Mouse (Mus musculus): ENCODE results near the gene Olfr1046.
"Not testable (repeated sequence)": the region's sequence is repeated elsewhere in the genome, so short reads cannot be mapped to it uniquely, and the experiment has no call there.

Gene Olfr1046

GRCm38 (mm10) chr2:86219214-86219613 lies at the start of gene Olfr1046:
TSS of gene Olfr1046 (minus strand) at chr2:86219314.
- DNase-seq (ENCODE audit: low spot score) = no peak

DNA sequence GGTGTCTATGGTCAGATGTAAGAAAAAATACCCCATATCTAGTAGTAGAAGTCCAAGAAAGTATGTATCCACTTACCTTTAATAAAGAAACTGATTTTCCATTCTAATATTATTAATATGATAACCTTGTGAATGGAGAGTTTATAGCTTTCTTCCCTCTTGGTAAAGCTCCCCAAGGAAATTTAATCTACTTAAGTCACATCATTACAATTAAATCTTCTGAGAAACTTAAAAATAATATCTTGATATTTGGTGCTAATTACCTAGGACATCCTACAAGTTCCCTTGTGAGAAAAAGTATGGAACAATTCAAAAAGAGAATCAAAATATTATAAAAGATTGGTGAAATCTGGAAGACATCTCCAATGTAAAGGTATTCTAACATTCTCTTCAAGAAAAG lies 39.1 kb upstream of the Olfr1046 start, which contains the start of gene Olfr1049:
Gene Olfr1049 (minus strand): TSS at position 101 of the 400 bp plus-strand sequence.
- not testable (repeated sequence) for DNase-seq (ENCODE audit: low spot score)

- DNase-seq (ENCODE audit: low spot score) = no peak
Observed at GRCm38 (mm10) chr2:86240189-86240588, 21.1 kb upstream of the Olfr1046 start, which contains the start of gene Olfr1048. TSS of gene Olfr1048 (minus strand) at chr2:86240289.

DNA sequence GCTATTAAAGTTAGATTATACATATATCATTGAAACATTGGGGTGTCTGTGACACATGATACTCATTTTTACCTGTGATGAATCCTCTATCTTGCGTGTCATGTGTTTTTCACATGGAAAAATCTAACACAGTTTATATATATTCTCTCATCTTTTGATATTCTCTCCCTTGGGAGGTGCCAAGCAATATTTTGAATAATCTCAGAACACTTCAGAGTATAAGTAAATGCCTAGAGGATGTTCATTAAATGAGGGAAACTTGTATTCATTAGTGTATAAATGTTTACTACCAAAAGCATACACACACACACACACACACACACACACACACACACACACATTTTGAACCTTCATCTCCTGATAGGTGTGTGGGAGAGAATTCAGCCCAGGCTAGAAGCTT lies 12.2 kb upstream of the Olfr1046 start, which contains the start of gene Olfr1047:
Gene Olfr1047 (minus strand): TSS at position 101 of the 400 bp plus-strand sequence.
- no peak for DNase-seq (ENCODE audit: low spot score)

GRCm38 (mm10) chr2:86202909-86203308 lies 16.2 kb downstream of the Olfr1046 start, which contains the start of gene Olfr1045:
TSS of gene Olfr1045 (minus strand) at chr2:86203009.
- no peak for DNase-seq (ENCODE audit: low spot score)

DNA sequence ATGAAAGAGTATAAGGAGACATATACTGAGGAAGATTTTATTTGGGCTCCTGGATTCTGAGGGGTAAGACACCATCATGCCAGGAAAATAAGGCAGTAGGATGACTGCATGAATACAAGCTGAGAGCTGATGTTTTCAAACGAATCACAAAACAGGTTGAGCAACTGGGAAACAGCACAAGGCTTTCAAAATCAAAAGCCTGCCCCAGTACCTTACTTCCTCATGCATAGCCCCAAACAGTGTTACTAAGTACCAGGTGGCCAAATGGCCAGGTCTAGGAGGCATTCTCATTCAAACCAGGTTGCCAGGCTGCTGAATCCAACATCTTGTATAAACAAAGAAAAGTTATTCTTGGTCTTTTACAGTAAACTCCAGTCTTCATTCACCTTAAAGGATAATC lies 23.3 kb downstream of the Olfr1046 start:
- no peak for DNase-seq (ENCODE audit: low spot score)

GRCm38 (mm10) chr2:86185583-86185982 lies 33.5 kb downstream of the Olfr1046 start, which contains the start of gene Olfr52:
TSS of gene Olfr52 (minus strand) at chr2:86185683.
- DNase-seq (ENCODE audit: low spot score) = no peak

GRCm38 (mm10) chr2:86179950-86180349 lies 39.2 kb downstream of the Olfr1046 start:
- DNase-seq (ENCODE audit: low spot score) = no peak

- no peak for DNase-seq (ENCODE audit: low spot score)
Observed at GRCm38 (mm10) chr2:86177720-86178119, 41.4 kb downstream of the Olfr1046 start, which contains the start of gene Olfr1044. TSS of gene Olfr1044 (minus strand) at chr2:86177820.

- DNase-seq (ENCODE audit: low spot score) = not testable (repeated sequence)
Observed at GRCm38 (mm10) chr2:86175422-86175821, 43.7 kb downstream of the Olfr1046 start.

DNA sequence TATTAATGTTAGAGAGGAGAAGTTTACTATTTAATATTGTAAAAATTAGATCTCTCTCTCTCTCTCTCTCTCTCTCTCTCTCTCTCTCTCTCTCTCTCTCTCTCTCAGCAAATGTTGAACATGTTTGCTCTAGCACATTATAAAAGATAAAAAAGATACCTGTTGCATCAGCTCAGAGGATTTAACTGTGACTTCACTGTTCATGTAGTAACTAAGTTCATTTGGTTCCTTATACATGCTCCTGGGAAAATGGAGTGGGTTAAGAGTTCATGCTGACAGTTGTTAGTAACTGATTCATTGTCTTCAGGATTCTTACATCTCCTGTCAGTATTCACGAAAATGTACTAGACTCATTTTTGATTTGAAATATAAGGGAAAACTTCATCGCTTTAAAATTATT lies 51.7 kb downstream of the Olfr1046 start, which contains the start of gene Olfr1043:
Gene Olfr1043 (minus strand): TSS at position 101 of the 400 bp plus-strand sequence.
- no peak for DNase-seq (ENCODE audit: low spot score)

Data from testis, postnatal 10 days (tissue).